Mouse (Mus musculus) adrenal gland, postnatal 14 days (tissue): ENCODE measurements around the gene Ppp1r37. TPM values are rescaled to one million over a fixed set of nuclear protein-coding genes. Genes with fewer than 3 reads are reported as not detected.
A peak's percentile ranks its signal among the peaks of the same experiment; 100 is the strongest.
"Not testable (repeated sequence)": the region's sequence is repeated elsewhere in the genome, so short reads cannot be mapped to it uniquely, and the experiment has no call there.

Experiments
- DNase-seq: peaks from one replicate; pipeline ENCODE4 v3.0.0; 2021; ENCODE audit warnings: mixed read lengths
- total RNA-seq: library from RNA; stranded (reverse); gene quantifications from 2 replicates; pipeline ENCODE4 v1.2.3, GENCODE M21; 2021

The Ppp1r37 gene
- total RNA-seq, 1 experiment from 2014 or later = 64.2 TPM

GRCm38 (mm10) chr7:19540771-19541566 lies 21.9 kb downstream of the Ppp1r37 start:
- no peak for DNase-seq

DNA sequence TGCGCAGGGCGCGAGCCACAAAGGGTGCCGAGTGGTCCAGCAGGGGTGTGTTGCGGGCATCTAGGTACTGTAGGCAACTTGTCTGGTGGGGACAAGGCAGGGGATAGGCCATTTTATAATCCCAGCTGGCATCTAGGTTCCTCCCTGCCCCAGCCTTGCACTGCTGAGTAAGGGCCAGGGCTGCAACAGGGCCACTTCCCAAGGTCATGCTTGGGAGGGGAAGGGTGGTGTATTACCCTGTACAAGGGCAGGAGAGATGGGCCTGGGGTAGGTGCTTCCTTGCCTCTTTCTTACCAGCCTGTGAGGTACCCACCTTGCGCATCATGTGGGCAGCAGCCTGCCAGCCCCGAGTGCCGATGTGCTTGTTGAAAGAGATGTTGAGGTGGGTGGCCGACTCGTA lies 28.2 kb downstream of the Ppp1r37 start:
- no peak for DNase-seq

DNA sequence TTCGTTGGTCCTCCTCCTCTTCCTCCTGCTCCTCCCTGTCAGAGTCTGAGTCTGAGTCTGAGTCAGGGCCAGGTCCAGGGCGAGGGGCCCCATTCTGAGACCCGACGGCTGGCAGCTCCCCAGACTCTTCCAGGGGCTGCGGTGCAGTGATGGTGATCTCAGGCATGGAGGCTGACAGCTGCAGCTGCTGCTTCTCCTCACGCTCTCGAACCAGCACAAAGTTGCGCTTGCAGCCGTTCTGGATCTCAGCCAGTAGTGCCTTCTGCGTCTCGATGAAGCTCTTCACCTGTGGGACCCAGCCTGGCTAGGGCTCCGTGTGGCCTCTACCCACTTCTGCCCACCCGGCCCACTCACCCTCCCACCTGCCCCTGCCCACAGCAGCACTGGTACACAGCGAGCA lies 30.6 kb downstream of the Ppp1r37 start:
- DNase-seq = no peak

GRCm38 (mm10) chr7:19531077-19531476 lies 31.8 kb downstream of the Ppp1r37 start:
- no peak for DNase-seq

DNA sequence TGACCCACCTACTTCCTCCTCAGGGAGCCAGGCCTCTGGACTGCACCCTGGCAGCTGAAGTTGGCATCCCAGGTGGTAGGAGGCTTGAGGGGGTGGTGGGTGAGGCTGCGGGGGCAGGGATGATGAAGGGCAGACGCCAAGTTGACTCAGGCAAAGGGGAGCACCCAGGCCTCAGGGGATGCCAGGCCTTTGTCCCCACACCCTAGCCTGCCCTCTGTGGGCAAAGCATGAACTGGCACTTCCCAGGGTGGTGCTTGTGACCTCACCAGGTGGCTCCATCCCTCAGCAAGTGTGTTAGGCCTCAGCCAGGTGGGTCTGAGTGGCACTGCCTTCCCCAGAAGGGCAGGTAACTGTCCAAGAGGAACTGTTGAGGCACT lies 37.8 kb downstream of the Ppp1r37 start:
- no peak for DNase-seq

GRCm38 (mm10) chr7:19524420-19525104 lies 38.3 kb downstream of the Ppp1r37 start:
- no peak for DNase-seq

DNA sequence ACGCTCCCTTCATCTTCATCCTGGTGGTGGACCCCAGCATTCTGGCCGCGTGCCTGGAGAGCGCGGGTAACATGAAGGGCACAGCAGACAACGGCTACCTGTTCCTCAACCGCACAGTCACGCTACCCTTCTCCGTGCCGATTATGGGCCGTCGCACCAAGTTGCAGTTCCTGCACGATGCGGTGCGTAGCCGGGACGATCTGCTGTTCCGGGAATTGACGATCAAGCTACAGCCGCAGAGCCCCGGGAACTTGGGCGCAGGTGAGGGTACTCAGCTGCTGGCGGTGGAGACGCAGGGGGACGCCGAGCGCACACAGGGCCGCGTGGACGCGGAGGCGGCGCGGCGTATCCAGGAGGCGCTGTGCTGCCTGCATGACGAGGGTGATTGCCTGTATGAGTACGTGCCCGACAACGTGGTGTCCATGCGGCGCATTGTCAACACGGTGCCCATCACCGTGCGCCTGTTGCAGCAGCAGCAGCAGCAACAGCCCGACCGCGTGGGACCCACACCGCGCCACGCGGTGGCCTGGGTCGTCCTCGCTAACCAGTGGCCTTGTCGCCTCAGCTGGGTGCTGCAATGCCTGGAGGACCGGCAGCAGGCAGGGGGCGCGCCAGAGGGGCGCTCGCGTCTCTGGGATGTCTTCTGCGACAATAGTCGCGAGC lies 39.0 kb downstream of the Ppp1r37 start:
- peak; percentile 72 for DNase-seq

DNA sequence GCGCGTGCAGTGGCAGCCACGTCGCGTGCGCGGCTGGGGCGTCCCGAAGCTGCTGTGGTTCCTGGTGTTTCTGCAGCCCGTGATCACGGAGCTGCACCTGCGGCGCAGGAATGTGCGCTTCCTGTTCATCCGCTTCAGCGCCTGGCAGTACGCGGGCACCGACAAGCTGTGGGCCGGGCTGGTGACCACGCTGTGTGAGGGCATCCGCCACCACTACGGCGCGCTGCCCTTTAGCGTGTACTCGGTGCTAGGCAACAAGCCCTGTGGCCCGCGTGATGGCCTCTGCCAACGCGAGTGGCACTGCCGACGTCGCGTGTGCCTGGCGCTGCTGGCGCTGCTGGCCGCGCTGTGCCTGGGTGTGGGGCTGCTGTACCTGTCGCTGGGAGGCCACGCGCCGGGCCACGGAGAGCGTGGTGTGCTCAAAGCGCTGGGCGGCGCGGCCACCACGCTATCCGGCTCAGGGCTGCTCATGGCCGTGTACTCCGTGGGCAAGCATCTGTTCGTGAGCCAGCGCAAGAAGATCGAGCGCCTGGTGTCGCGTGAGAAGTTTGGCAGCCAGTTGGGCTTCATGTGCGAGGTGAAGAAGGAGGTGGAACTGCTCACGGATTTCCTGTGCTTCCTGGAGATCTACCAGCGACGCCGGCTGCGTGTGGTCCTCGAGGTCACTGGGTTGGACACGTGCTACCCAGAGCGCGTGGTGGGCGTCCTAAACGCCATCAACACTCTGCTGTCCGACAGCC lies 39.7 kb downstream of the Ppp1r37 start:
- DNase-seq = peak; percentile 50

DNA sequence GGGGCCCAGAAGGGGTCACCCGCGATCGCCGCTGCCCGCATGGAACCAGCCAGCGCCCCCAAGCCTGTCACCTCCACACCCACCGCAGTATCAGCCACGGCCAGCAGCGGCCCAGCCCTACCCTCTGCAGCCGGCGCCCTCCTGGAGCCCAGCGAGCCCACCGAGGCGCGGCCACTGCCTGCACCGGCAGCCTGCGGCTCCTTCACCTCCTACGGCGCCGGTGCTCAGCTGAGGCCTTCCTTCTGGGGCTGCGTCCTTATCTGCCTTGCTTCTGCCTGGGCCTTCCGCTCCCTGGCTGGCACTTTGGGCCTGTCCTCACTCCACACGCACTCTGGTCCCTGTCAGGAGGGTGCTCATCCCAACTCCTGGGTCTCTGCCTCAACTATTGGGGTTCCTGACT lies 42.8 kb downstream of the Ppp1r37 start:
- no peak for DNase-seq

- DNase-seq = peak; percentile 54
Measured at GRCm38 (mm10) chr7:19517652-19518365, 45.1 kb downstream of the Ppp1r37 start, which contains the start of gene Nkpd1. Nkpd1 (plus strand) TSS chr7:19517838.

GRCm38 (mm10) chr7:19512353-19512752 lies 50.5 kb downstream of the Ppp1r37 start:
- no peak for DNase-seq

DNA sequence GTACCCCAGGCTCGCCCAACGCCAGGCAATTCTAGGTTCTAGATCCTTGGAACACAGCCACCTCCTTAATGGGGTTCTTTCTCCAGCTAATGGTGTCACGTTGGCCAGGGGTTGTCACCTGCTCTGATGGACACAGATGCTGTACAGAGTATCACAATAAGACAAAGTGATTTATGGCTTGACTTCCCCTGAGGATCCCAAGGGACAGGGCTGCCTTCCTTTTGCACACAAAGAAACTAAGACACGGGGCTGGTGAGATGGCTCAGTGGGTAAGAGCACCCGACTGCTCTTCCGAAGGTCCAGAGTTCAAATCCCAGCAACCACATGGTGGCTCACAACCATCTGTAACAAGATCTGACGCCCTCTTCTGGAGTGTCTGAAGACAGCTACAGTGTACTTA lies 50.9 kb downstream of the Ppp1r37 start:
- not testable (repeated sequence) for DNase-seq

DNA sequence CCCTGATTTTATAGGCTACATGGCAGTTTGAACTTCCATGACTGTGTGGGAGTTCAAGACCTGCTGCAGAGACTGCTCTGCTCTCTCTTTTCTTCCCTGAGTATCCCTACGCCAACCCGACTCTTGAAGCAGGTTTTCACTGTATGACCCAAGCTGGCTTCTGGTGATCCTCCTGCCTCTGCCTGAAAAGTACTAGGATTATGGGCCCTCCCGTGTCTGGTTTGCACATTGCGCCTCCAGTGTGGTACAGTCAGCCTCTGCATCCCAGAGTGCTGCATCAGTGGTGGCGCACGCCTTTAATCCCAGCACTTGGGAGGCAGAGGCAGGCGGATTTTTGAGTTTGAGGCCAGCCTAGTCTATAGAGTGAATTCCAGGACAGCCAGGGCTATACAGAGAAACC lies 53.1 kb downstream of the Ppp1r37 start:
- DNase-seq = no peak

- DNase-seq = no peak
Measured at GRCm38 (mm10) chr7:19508924-19509568, 53.8 kb downstream of the Ppp1r37 start.

DNA sequence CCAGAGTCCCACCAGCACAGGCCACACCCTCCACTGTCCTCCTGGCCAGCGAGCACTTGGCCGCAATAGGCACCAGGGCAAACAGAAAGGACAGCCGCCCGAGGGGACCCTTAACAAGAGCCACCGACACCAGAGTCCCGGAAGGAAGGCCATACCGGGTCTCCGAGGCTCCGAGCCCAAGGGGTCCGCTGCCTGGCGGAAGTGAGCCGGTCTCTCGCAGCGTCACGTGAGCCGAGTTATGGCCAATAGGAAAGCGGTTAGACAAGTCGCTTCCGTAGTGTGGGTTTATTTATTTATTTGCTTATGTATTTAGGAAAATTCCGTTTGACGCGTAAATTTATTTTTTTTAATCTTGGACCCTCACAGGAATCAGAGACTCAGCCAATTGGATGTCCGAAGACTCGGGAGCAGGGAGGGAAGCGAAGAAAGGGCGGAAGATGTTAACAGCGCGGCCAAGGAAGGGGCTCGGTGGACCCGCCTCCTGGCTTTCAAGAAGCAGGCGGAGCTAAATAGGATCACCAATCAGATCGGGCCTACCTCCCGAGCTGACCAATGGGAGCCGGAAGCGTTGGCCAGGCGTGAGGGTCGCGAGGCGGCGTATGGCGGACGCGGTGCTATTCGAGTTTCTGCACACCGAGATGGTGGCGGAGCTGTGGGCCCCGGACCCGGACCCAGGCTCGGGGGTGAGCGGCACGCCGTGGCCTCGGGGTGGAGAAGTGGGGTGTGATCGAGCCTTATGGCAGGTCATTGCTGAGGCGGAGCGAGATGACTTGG lies 54.5 kb downstream of the Ppp1r37 start, which contains the start of the genes Bloc1s3 and Trappc6a:
Gene Bloc1s3 (minus strand): TSS at position 218 of the 774 bp plus-strand sequence.
Gene Trappc6a (plus strand): TSS at position 246 of the 774 bp plus-strand sequence.
- peak; percentile 95 for DNase-seq

DNA sequence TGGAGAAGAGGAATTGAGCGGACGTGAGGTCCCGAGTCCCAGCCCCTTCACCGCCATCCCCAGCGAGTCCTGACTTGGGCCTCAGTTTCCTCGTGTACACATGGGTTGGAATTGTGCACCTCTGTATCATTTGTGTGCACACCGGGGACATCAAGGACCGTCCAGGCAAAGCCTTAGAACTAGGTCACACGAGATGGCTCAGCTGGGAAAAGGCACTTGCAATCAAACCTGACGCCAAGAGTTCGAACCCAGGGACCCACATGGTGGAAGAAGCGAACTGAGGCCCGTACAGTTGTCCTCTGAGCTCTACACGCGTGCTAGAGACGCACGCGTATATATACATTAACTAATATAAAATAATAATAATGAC lies 55.3 kb downstream of the Ppp1r37 start:
- no peak for DNase-seq

DNA sequence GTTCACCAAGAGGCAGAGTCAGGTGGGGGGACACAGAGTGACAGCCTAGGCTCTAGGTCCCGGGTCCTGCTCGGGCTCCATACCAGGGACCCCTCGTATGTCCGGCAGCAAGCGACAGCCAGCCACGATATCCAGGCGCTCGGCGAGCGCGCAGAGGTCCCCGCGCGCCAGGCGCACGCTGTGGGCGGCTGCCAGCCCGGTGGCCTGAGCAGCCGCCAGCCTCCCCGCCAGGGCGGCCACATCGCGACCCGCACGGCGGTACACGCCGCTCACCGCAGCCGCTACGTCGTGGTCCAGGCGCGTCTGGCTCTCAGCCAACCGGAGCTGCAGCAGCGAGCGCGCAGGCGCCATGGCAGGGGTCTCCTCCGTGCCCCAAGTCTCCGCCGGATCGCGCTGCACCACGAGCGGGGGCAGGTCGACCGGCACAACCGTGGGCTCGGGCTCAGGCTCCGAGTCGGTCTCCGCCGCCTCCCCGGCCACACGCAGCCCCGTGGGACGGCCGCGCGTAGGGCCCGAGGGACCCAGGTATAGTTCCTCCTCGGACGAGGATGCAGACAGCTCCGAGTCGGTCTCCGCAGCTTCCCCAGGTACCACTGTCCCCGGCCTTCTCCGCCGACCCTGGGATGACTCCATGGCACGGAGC lies 55.8 kb downstream of the Ppp1r37 start:
- DNase-seq = peak; percentile 76

GRCm38 (mm10) chr7:19506326-19506725 lies 56.5 kb downstream of the Ppp1r37 start:
- DNase-seq = no peak

GRCm38 (mm10) chr7:19503481-19504068 lies 59.3 kb downstream of the Ppp1r37 start:
- peak; percentile 77 for DNase-seq
